Mouse (Mus musculus) heart, embryonic 14.5 days (tissue): ENCODE results near the gene Alk. TPM values are rescaled to one million over a fixed set of nuclear protein-coding genes. Genes with fewer than 3 reads are reported as not detected.

Experiments used
- ATAC-seq: fragments of 200-750 bp; cut with Nextera tagmentation; 2 replicates; pipeline ENCODE4 v1.8.0; 2017; ENCODE audit warnings: low read depth, moderate TSS enrichment; ENCODE audit not compliant: insufficient number of reproducible peaks, insufficient read depth, low FRiP score
- H3K27ac ChIP-seq, 2 experiments: fragments of 200-500 bp in 1 of 2; fragments of 300-500 bp in 1 of 2; sonication (generic) in 1 of 2; replicated peaks in 1 of 2; 2 replicates each; pipeline ENCODE4 v1.5.1; 2012 to 2014; ENCODE audit warnings: low read depth in 2 of 2, low read length in 2 of 2, control low read depth in 1 of 2, mild to moderate bottlenecking in 1 of 2, mixed read lengths in 1 of 2; ENCODE audit not compliant: control insufficient read depth in 1 of 2, insufficient read depth in 1 of 2
- H3K27me3 ChIP-seq: fragments of 300-500 bp; sonication (generic); 2 replicates; pipeline ENCODE4 v1.6.1; 2014; ENCODE audit warnings: mild to moderate bottlenecking, low read length, control low read depth; ENCODE audit not compliant: control insufficient read depth, insufficient read depth
- H3K36me3 ChIP-seq: fragments of 300-500 bp; sonication (generic); 2 replicates; pipeline ENCODE4 v1.6.1; 2014; ENCODE audit warnings: mild to moderate bottlenecking, control low read depth, low read length, mixed read lengths; ENCODE audit not compliant: control insufficient read depth, insufficient read depth
- H3K4me1 ChIP-seq, 2 experiments: fragments of 200-500 bp in 1 of 2; fragments of 300-500 bp in 1 of 2; sonication (generic) in 1 of 2; 2 replicates each; pipeline ENCODE4 v1.6.1; 2012 to 2014; ENCODE audit warnings: low read length in 2 of 2, control low read depth in 1 of 2, mixed read lengths in 1 of 2; ENCODE audit not compliant: control insufficient read depth in 2 of 2, insufficient read depth in 2 of 2
- H3K4me2 ChIP-seq: fragments of 300-500 bp; sonication (generic); 2 replicates; pipeline ENCODE4 v1.6.1; 2014; ENCODE audit warnings: mild to moderate bottlenecking, low read length
- H3K4me3 ChIP-seq, 2 experiments: fragments of 200-500 bp in 1 of 2; fragments of 300-500 bp in 1 of 2; sonication (generic) in 1 of 2; 2 replicates each; pipeline ENCODE4 v1.5.1; 2012 to 2014; ENCODE audit warnings: low read length in 2 of 2, mild to moderate bottlenecking in 2 of 2, control low read depth in 1 of 2, low read depth in 1 of 2, moderate library complexity in 1 of 2; ENCODE audit not compliant: control insufficient read depth in 1 of 2, insufficient read depth in 1 of 2
- H3K9ac ChIP-seq: fragments of 300-500 bp; sonication (generic); 2 replicates; pipeline ENCODE4 v1.6.1; 2014; ENCODE audit warnings: mild to moderate bottlenecking, low read length
- H3K9me3 ChIP-seq: fragments of 300-500 bp; sonication (generic); 2 replicates; pipeline ENCODE4 v1.6.1; 2016; ENCODE audit warnings: low read length, control low read depth; ENCODE audit not compliant: control insufficient read depth
- WGBS: fragments of 180-500 bp; shearing (Covaris S2); extraction: QIAGEN DNeasy Blood & Tissue Kit; methylation state at CpG from one replicate; pipeline ENCODE4 v1.1.7; 2014; 5-methylcytosine and 5-hydroxymethylcytosine counted together
- polyA plus RNA-seq: library from polyadenylated mRNA; unstranded; fragments of >200 nt; fragmentation: Nextera tagmentation; extraction: Ambion mirVana; gene quantifications from 2 replicates; pipeline ENCODE4 v1.2.1, GENCODE M21; 2014

The Alk gene
- polyA plus RNA-seq, 1 experiment from 2014 or later, result 0.14 TPM

DNA sequence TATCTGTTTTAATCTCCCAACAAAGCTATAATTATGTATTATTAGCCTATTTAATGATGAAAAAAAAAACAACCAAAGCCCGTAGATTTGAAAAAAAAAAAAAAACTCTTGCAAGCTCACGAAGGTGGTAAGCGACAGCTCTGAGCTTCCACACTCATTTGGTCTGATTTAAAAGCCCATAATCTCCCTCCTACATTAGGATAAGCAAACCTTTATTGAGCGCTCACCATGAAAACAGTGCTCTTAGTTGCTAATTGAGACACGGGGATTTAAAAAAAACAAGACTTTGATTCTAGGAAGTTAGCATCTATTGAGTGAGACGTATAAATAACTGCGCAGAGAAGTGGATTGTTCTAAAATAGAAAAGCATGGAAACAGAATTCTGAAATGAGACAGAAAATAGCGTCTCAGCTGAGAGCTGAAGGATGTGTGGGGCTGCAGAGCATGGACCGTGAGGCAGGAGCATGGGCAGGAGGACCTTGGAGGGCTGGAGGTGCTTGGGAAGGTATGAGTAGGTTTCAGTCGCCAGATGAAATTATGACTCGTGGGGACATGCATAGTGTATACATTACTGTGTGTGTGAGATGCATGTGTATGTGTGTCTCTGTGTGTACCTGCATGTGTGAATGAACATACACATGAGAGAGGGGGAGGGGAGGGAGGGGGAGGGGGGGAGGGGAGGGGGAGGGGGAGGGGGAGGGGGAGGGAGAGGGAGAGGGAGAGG is 560.6 kb downstream of the Alk start:
- Histone ChIP-seq H3K4me2 (no peak overlapping the region), H3K27me3 (no peaks in the 10 kb centered on the region), H3K9me3 (no peaks in the 10 kb centered on the region), H3K27ac (peak overlapping the region in 1 of 2 experiments; percentile 39; a peak in 3 of 4 replicates), H3K9ac (no peak overlapping the region), H3K4me3 (no peak overlapping the region), H3K36me3 (no peaks in the 10 kb centered on the region), H3K4me1 (peaks cover 2 to 4% of the 10 kb centered on the region in 2 experiments; a peak in 1 of 4 replicates)
- ATAC-seq, result no peak
- WGBS, result 74% methylated on average over 11 of the region's 11 CpGs

DNA sequence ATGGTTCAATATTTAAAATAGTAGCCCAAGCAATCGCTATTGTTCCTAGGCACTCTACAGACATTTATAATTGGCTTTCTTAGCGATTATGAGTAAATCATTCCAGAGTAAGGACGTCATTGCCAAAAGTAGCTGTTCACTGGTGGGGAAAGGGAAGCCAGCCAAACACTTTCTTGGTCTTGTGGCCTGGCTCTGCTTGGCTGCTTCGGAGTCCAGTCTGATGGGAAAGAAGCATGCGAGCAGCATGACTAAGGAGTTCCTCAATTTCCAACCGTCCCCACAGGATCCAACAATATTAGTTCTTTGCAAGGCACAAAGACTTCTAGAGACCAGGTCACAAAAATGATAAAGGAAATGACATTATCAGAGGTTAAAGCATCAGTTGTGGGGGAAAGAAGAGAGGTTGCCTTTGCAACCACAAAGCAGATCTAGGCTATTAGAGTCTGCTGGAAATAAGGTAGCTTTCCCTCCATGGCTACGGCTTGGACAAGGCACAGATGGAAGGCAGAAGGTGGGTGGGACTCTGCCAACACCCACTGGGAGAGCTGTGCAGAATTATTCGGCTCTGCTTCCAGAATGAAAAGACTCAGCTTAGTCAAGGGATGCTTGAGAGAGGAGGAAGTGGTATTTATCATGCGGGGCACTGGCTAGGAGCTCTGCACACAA is 561.3 kb downstream of the Alk start:
- Histone ChIP-seq H3K27me3 (no peaks in the 10 kb centered on the region), H3K27ac (peak overlapping the region; percentile 29 to 39), H3K4me1 (peaks cover 2 to 4% of the 10 kb centered on the region in 2 experiments; a peak in 1 of 4 replicates), H3K9me3 (no peaks in the 10 kb centered on the region), H3K36me3 (no peaks in the 10 kb centered on the region), H3K4me3 (no peak overlapping the region), H3K9ac (no peak overlapping the region), H3K4me2 (no peak overlapping the region)
- 54% methylated on average over 9 of the region's 9 CpGs for WGBS
- no peak for ATAC-seq

DNA sequence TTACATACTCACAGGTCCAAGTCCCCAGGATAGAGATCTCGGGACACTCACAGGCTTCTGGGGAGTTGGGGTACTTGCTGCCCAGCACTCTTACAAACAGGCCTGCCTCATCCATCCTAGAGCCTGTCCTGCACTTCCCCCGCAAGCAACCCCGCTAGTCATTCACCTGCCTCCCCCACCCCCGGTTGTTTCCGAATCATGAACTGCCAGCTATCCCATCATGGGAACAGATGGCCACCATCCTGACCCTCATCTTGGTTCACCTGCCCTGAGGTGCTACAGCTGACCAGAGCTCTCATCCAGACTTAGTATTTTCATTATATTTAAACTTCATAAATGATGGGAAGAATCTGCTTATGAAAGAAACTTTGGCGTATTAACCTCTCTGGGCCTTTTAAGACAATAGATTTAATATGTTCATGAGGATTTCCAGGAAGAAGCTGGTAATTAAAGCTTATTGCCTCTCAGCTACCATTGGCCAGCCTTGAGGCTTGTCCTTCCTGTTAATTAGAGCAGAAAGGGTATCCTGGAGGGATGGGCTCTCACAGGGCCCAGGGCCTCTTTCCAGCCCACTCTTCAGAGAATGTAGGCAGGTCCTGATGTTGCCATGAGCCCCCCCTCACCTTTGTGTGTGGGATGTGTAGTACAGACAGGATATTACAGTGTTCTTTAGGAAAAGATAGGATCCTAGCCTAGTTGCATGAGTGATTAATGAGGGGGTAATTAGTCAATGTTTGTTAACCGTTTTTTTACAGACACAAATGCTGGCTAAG is 565.1 kb downstream of the Alk start:
- peaks cover 2 to 4% of the 10 kb centered on the region in 2 experiments; a peak in 1 of 4 replicates for H3K4me1 ChIP-seq
- no peak overlapping the region for H3K27ac ChIP-seq
- no peak overlapping the region for H3K9ac ChIP-seq
- no peak overlapping the region for H3K4me2 ChIP-seq
- no peak for ATAC-seq
- H3K4me3 ChIP-seq, result no peak overlapping the region
- no peaks in the 10 kb centered on the region for H3K27me3 ChIP-seq
- H3K9me3 ChIP-seq, result no peaks in the 10 kb centered on the region
- 77% methylated on average over 7 of the region's 7 CpGs for WGBS
- H3K36me3 ChIP-seq, result no peaks in the 10 kb centered on the region

DNA sequence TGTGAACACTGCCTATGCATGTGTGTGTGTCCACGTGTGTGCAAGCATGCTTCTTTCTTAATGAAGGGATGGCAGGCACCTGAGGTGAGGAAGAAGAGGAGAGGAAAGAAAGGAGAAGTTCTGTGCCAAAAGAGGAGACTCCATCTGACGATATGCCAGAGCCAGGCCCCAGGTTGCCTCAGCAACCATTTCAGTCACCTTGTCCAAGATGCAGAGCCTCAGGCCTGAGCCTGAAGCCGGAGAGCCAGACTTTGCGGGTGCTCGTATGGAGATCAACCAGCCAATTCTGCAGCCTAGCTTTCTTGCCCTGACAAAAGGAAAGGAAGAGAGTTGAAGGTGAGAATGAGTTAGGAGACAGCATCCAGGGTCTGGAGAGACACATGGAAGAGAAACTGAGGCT is 566.1 kb downstream of the Alk start:
- 78% methylated on average over 5 of the region's 5 CpGs for WGBS

DNA sequence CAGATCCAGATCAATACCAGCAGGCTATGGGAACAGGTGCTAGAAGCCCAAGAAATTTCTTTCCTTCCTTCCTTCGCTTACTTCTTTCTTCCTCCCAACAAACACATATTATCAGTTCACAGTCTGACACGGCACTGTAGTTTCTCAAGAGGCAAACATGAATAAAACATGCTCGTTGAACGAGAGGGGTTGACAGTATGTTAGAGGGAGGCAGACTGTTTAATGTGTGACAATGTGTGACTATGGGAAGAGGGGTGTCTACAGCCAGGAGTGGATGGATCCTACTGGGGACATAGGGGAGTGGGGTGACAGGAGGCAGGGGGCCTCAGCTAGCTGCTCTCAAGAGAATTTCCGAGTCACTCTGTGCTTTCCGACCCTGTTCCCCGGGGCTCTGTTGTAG is 573.8 kb downstream of the Alk start:
- no peaks in the 10 kb centered on the region for H3K4me1 ChIP-seq
- ATAC-seq, result no peak
- H3K4me2 ChIP-seq, result no peak overlapping the region
- H3K9ac ChIP-seq, result no peak overlapping the region
- no peak overlapping the region for H3K4me3 ChIP-seq
- no peaks in the 10 kb centered on the region for H3K36me3 ChIP-seq
- 73% methylated on average over 7 of the region's 7 CpGs for WGBS
- H3K27me3 ChIP-seq, result no peaks in the 10 kb centered on the region
- no peak overlapping the region for H3K27ac ChIP-seq
- no peaks in the 10 kb centered on the region for H3K9me3 ChIP-seq

More for the DNA sequence above, 566.1 kb downstream of the Alk start:
- no peak overlapping the region for H3K27ac ChIP-seq
- no peak overlapping the region for H3K4me3 ChIP-seq
- no peaks in the 10 kb centered on the region for H3K36me3 ChIP-seq
- H3K9ac ChIP-seq, result no peak overlapping the region
- ATAC-seq, result no peak
- H3K4me2 ChIP-seq, result no peak overlapping the region
- no peaks in the 10 kb centered on the region for H3K9me3 ChIP-seq
- no peaks in the 10 kb centered on the region for H3K27me3 ChIP-seq
- H3K4me1 ChIP-seq, result peaks cover 1 to 3% of the 10 kb centered on the region in 2 experiments; a peak in 1 of 4 replicates

DNA sequence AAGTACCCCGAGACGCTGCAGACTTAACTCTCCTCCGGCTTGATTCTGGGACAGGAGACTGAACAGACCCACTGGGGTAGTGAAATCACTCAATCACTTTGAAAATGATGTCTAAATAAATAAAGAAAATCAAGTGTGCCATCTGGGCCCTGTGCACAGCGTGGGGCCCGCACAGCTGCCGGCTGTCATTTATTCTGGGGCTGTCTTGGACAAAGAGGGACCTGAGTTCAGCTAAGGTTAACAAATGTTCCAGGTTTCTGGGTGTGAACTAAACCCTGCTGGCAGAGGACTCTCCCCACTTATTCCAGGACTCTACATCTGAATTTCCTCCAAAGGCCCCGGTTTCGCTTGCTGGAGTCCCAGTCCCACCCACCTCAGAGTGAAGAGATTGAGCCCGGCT is 581.1 kb downstream of the Alk start:
- Histone ChIP-seq H3K27ac (no peak overlapping the region), H3K9ac (no peak overlapping the region), H3K9me3 (no peaks in the 10 kb centered on the region), H3K4me1 (no peaks in the 10 kb centered on the region), H3K36me3 (no peaks in the 10 kb centered on the region), H3K4me3 (no peak overlapping the region), H3K4me2 (no peak overlapping the region), H3K27me3 (no peaks in the 10 kb centered on the region)
- 83% methylated on average over 9 of the region's 9 CpGs for WGBS
- ATAC-seq, result no peak

DNA sequence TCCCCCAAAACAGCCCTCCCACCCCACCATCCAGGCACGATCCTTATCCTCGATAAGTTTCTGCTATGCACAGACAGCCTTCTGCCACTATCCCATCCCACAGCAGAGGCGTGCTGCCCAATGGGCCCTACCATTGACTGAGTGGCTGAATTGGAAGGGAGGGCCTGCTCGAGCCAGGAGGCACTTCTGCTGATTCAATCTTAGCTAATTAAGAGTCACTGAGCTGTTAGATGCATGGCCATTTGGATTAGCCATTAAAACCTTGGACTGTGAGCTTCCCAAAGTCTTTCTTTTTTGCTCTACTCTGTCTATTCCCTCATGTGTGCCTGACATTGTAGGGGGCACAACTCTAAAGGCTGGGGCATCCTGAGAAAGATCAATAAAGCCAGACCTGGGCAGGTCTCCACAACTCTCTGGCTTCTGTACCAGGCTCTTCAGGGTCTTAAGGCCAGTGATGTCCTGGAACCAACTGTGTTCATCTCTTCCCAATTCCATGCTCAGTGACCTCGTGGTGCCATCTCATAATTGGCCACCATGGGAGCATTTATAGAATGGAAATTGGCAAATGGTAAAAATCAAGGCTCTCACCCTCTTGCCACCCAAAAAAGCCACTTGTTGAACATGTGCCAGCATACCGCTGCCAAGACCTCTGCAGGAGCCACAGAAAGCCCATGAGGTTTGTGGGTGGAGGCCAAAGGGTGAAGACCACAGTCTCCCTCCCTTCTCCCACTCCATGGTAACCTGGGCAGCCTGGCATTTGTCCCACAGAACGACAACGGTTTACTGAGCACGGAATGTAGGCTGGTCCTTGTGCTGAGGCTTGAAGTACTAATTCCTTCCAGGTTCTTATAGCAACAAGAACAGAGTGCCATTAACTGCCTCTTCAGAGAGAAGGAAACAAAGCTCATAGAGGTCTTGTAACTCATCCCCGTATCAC is 582.4 kb downstream of the Alk start:
- 78% methylated on average over 10 of the region's 10 CpGs for WGBS
- no peaks in the 10 kb centered on the region for H3K4me1 ChIP-seq
- H3K9me3 ChIP-seq, result no peaks in the 10 kb centered on the region
- H3K36me3 ChIP-seq, result no peaks in the 10 kb centered on the region
- no peak overlapping the region for H3K27ac ChIP-seq
- ATAC-seq, result no peak
- no peaks in the 10 kb centered on the region for H3K27me3 ChIP-seq
- no peak overlapping the region for H3K4me3 ChIP-seq
- no peak overlapping the region for H3K4me2 ChIP-seq
- H3K9ac ChIP-seq, result no peak overlapping the region
